Mouse (Mus musculus): ENCODE results near the gene Gm3285. TPM values are rescaled to one million over a fixed set of nuclear protein-coding genes. Genes with fewer than 3 reads are reported as not detected.

Gm3285 gene
- not detected in 2 replicates for polyA plus RNA-seq (2011; ENCODE audit: insufficient read length, low read depth, missing spikeins)

- Histone ChIP-seq H3K4me1 (ENCODE audit: control insufficient read depth, insufficient read depth, low read length) (no peaks in the 10 kb centered on the region), H3K4me3 (ENCODE audit: insufficient read depth, low read length) (no peak within 1 kb of the TSS), H3K27ac (ENCODE audit: insufficient read depth, low read length) (no peak within 1 kb of the TSS)
- TF ChIP-seq CTCF (IDR thresholded peaks at IDR 0.05; ENCODE audit: borderline replicate concordance, insufficient read depth, low read length) (no peak), POLR2A (IDR thresholded peaks at IDR 0.05; ENCODE audit: low read depth, low read length) (no peak)
These were observed at the start of gene Gm3285 for GRCm38 (mm10) chr10:77861675-77862074. Gene Gm3285 (plus strand): TSS chr10:77861975.

- Histone ChIP-seq H3K27ac (ENCODE audit: insufficient read depth, low read length) (no peak within 1 kb of the TSS), H3K4me1 (ENCODE audit: control insufficient read depth, insufficient read depth, low read length) (no peaks in the 10 kb centered on the region)
- TF ChIP-seq POLR2A (IDR thresholded peaks at IDR 0.05; ENCODE audit: low read depth, low read length): no peak
- no peak for TF ChIP-seq CTCF (IDR thresholded peaks at IDR 0.05; ENCODE audit: borderline replicate concordance, insufficient read depth, low read length)
These were observed 47.4 kb upstream of the Gm3285 start, which contains the start of gene Gm2696 for GRCm38 (mm10) chr10:77814382-77814781. Gene Gm2696 (plus strand): TSS chr10:77814682.

GRCm38 (mm10) chr10:77815514-77815913 is 46.3 kb upstream of the Gm3285 start:
- TF ChIP-seq CTCF (IDR thresholded peaks at IDR 0.05; ENCODE audit: borderline replicate concordance, insufficient read depth, low read length): peak; percentile 20; the same call in 1 of the 2 replicates
- TF ChIP-seq POLR2A (IDR thresholded peaks at IDR 0.05; ENCODE audit: low read depth, low read length): no peak
- Histone ChIP-seq H3K4me3 (ENCODE audit: insufficient read depth, low read length) (no peak overlapping the region), H3K4me1 (ENCODE audit: control insufficient read depth, insufficient read depth, low read length) (no peaks in the 10 kb centered on the region), H3K27ac (ENCODE audit: insufficient read depth, low read length) (no peak overlapping the region)

More at GRCm38 (mm10) chr10:77814382-77814781, 47.4 kb upstream of the Gm3285 start, which contains the start of gene Gm2696:
- no peak within 1 kb of the TSS for H3K4me3 ChIP-seq (ENCODE audit: insufficient read depth, low read length)

- Histone ChIP-seq H3K4me3 (ENCODE audit: insufficient read depth, low read length) (no peak overlapping the region), H3K27ac (ENCODE audit: insufficient read depth, low read length) (no peak overlapping the region), H3K4me1 (ENCODE audit: control insufficient read depth, insufficient read depth, low read length) (no peaks in the 10 kb centered on the region)
- TF ChIP-seq CTCF (IDR thresholded peaks at IDR 0.05; ENCODE audit: borderline replicate concordance, insufficient read depth, low read length): no peak
- no peak for TF ChIP-seq POLR2A (IDR thresholded peaks at IDR 0.05; ENCODE audit: low read depth, low read length)
These were observed 43.3 kb upstream of the Gm3285 start for GRCm38 (mm10) chr10:77818523-77818922.

- H3K4me3 ChIP-seq (ENCODE audit: insufficient read depth, low read length): no peak overlapping the region
- TF ChIP-seq CTCF (IDR thresholded peaks at IDR 0.05; ENCODE audit: borderline replicate concordance, insufficient read depth, low read length): no peak
- TF ChIP-seq POLR2A (IDR thresholded peaks at IDR 0.05; ENCODE audit: low read depth, low read length): no peak
- H3K4me1 ChIP-seq (ENCODE audit: control insufficient read depth, insufficient read depth, low read length): no peaks in the 10 kb centered on the region
- H3K27ac ChIP-seq (ENCODE audit: insufficient read depth, low read length): no peak overlapping the region
These were observed 42.6 kb upstream of the Gm3285 start for GRCm38 (mm10) chr10:77819203-77819602.

- Histone ChIP-seq H3K4me3 (ENCODE audit: insufficient read depth, low read length) (no peak within 1 kb of the TSS), H3K4me1 (ENCODE audit: control insufficient read depth, insufficient read depth, low read length) (no peaks in the 10 kb centered on the region), H3K27ac (ENCODE audit: insufficient read depth, low read length) (no peak within 1 kb of the TSS)
- TF ChIP-seq CTCF (IDR thresholded peaks at IDR 0.05; ENCODE audit: borderline replicate concordance, insufficient read depth, low read length) (no peak), POLR2A (IDR thresholded peaks at IDR 0.05; ENCODE audit: low read depth, low read length) (no peak)
These were observed 34.8 kb upstream of the Gm3285 start, which contains the start of gene Krtap10-4 for GRCm38 (mm10) chr10:77826951-77827350. Gene Krtap10-4 (minus strand): TSS chr10:77827095.

GRCm38 (mm10) chr10:77835647-77836046 is 26.1 kb upstream of the Gm3285 start, which contains the start of gene Krtap10-10:
Gene Krtap10-10 (plus strand): TSS chr10:77835947.
- no peaks in the 10 kb centered on the region for H3K4me1 ChIP-seq (ENCODE audit: control insufficient read depth, insufficient read depth, low read length)
- H3K27ac ChIP-seq (ENCODE audit: insufficient read depth, low read length): no peak within 1 kb of the TSS
- TF ChIP-seq CTCF (IDR thresholded peaks at IDR 0.05; ENCODE audit: borderline replicate concordance, insufficient read depth, low read length): no peak
- no peak for TF ChIP-seq POLR2A (IDR thresholded peaks at IDR 0.05; ENCODE audit: low read depth, low read length)
- H3K4me3 ChIP-seq (ENCODE audit: insufficient read depth, low read length): no peak within 1 kb of the TSS

GRCm38 (mm10) chr10:77839006-77839405 is 22.8 kb upstream of the Gm3285 start:
- TF ChIP-seq POLR2A (IDR thresholded peaks at IDR 0.05; ENCODE audit: low read depth, low read length) (no peak), CTCF (IDR thresholded peaks at IDR 0.05; ENCODE audit: borderline replicate concordance, insufficient read depth, low read length) (no peak)
- no peak overlapping the region for H3K27ac ChIP-seq (ENCODE audit: insufficient read depth, low read length)
- H3K4me3 ChIP-seq (ENCODE audit: insufficient read depth, low read length): no peak overlapping the region
- no peaks in the 10 kb centered on the region for H3K4me1 ChIP-seq (ENCODE audit: control insufficient read depth, insufficient read depth, low read length)

GRCm38 (mm10) chr10:77846503-77846902 is 15.3 kb upstream of the Gm3285 start, which contains the start of gene Gm36176:
Gene Gm36176 (plus strand): TSS chr10:77846803.
- TF ChIP-seq POLR2A (IDR thresholded peaks at IDR 0.05; ENCODE audit: low read depth, low read length) (no peak), CTCF (IDR thresholded peaks at IDR 0.05; ENCODE audit: borderline replicate concordance, insufficient read depth, low read length) (no peak)
- no peak within 1 kb of the TSS for H3K27ac ChIP-seq (ENCODE audit: insufficient read depth, low read length)
- no peak within 1 kb of the TSS for H3K4me3 ChIP-seq (ENCODE audit: insufficient read depth, low read length)
- H3K4me1 ChIP-seq (ENCODE audit: control insufficient read depth, insufficient read depth, low read length): no peaks in the 10 kb centered on the region

- H3K4me3 ChIP-seq (ENCODE audit: insufficient read depth, low read length): no peak overlapping the region
- no peak overlapping the region for H3K27ac ChIP-seq (ENCODE audit: insufficient read depth, low read length)
- no peak for TF ChIP-seq POLR2A (IDR thresholded peaks at IDR 0.05; ENCODE audit: low read depth, low read length)
- no peak for TF ChIP-seq CTCF (IDR thresholded peaks at IDR 0.05; ENCODE audit: borderline replicate concordance, insufficient read depth, low read length)
- no peaks in the 10 kb centered on the region for H3K4me1 ChIP-seq (ENCODE audit: control insufficient read depth, insufficient read depth, low read length)
These were observed 14.8 kb upstream of the Gm3285 start for GRCm38 (mm10) chr10:77846961-77847360.

Data from embryonic fibroblast, embryonic 13.5 days (primary cell).